Mouse (Mus musculus): ENCODE data around the gene Lamtor2. TPM values are rescaled to one million over a fixed set of nuclear protein-coding genes. Genes with fewer than 3 reads are reported as not detected.

Gene Lamtor2
- polyA plus RNA-seq (2017; shearing (Covaris generic)), result 107 TPM

GRCm38 (mm10) chr3:88552676-88553524, at the start of gene Lamtor2:
Gene Lamtor2, minus strand, starts transcription at chr3:88553074.

GRCm38 (mm10) chr3:88575540-88575939, 22.7 kb upstream of the Lamtor2 start, which contains the start of gene Ssr2:
Gene Ssr2, plus strand, starts transcription at chr3:88575876.

GRCm38 (mm10) chr3:88553525-88553879, 628 bp upstream of the Lamtor2 start, which contains the start of gene Ubqln4:
Gene Ubqln4, plus strand, starts transcription at chr3:88553758.

GRCm38 (mm10) chr3:88548180-88548917, 4.5 kb downstream of the Lamtor2 start, which contains the start of gene Rab25:
Gene Rab25, minus strand, starts transcription at chr3:88548300.

GRCm38 (mm10) chr3:88532299-88532674, 20.6 kb downstream of the Lamtor2 start, which contains the start of gene Mex3a:
Gene Mex3a, plus strand, starts transcription at chr3:88532395.

GRCm38 (mm10) chr3:88509692-88510420, 43.0 kb downstream of the Lamtor2 start, which contains the start of gene Lmna:
Gene Lmna, minus strand, starts transcription at chr3:88509956.

Other genes starting within 250 kb of the Lamtor2 start
- gene Glmp, start 228.1 kb downstream of the Lamtor2 start, polyA plus RNA-seq (2017; shearing (Covaris generic)), result 136 TPM
- gene Tmem79, start 216.9 kb downstream of the Lamtor2 start, polyA plus RNA-seq (2017; shearing (Covaris generic)), result 1.1 TPM
- gene Smg5, start 216.8 kb downstream of the Lamtor2 start, polyA plus RNA-seq (2017; shearing (Covaris generic)), result 63.0 TPM
- not detected for gene Paqr6, start 188.5 kb downstream of the Lamtor2 start, polyA plus RNA-seq (2017; shearing (Covaris generic))
- not detected for gene Bglap3, start 180.3 kb downstream of the Lamtor2 start, polyA plus RNA-seq (2017; shearing (Covaris generic))
- not detected for gene Bglap2, start 174.4 kb downstream of the Lamtor2 start, polyA plus RNA-seq (2017; shearing (Covaris generic))
- gene Bglap, start 168.6 kb downstream of the Lamtor2 start, polyA plus RNA-seq (2017; shearing (Covaris generic)), result not detected
- gene Pmf1, start 142.7 kb downstream of the Lamtor2 start, polyA plus RNA-seq (2017; shearing (Covaris generic)), result 48.2 TPM
- 17.4 TPM for gene Slc25a44, start 127.9 kb downstream of the Lamtor2 start, polyA plus RNA-seq (2017; shearing (Covaris generic))
- gene Sema4a, start 91.9 kb downstream of the Lamtor2 start, polyA plus RNA-seq (2017; shearing (Covaris generic)), result 177 TPM
- 27.4 TPM for gene Lmna, start 43.1 kb downstream of the Lamtor2 start, polyA plus RNA-seq (2017; shearing (Covaris generic))
- gene Mex3a, start 20.7 kb downstream of the Lamtor2 start, polyA plus RNA-seq (2017; shearing (Covaris generic)), result 0.20 TPM
- 0.32 TPM for gene Rab25, start 4.8 kb downstream of the Lamtor2 start, polyA plus RNA-seq (2017; shearing (Covaris generic))
- 52.6 TPM for gene Ubqln4, start 684 bp upstream of the Lamtor2 start, polyA plus RNA-seq (2017; shearing (Covaris generic))
- 66.4 TPM for gene Ssr2, start 22.8 kb upstream of the Lamtor2 start, polyA plus RNA-seq (2017; shearing (Covaris generic))
- 64.4 TPM for gene Arhgef2, start 52.9 kb upstream of the Lamtor2 start, polyA plus RNA-seq (2017; shearing (Covaris generic))
- gene Rxfp4, start 100.1 kb upstream of the Lamtor2 start, polyA plus RNA-seq (2017; shearing (Covaris generic)), result not detected
- gene Khdc4, start 132.7 kb upstream of the Lamtor2 start, polyA plus RNA-seq (2017; shearing (Covaris generic)), result 155 TPM
- gene Rit1, start 163.8 kb upstream of the Lamtor2 start, polyA plus RNA-seq (2017; shearing (Covaris generic)), result 27.8 TPM
- 18.1 TPM for gene Syt11, start 222.1 kb upstream of the Lamtor2 start, polyA plus RNA-seq (2017; shearing (Covaris generic))